In genomic region chr14:40958986-40959381, GRCm38 (mm10) we compare ENCODE assay signal across 8 mouse cellular contexts. TPM values are rescaled to one million over a fixed set of nuclear protein-coding genes. Genes with fewer than 3 reads are reported as not detected.
A peak's percentile ranks its signal among the peaks of the same experiment; 100 is the strongest.
DNase-seq lines count a peak whose midpoint lies in the region; ATAC-seq and TF ChIP-seq lines count a peak whose summit lies in the region.

No protein-coding gene starts in this region.

- intact Hi-C loops in gastrocnemius, postnatal 36 days (cut with DNase I) = no loop called here

- no peaks in the 10 kb centered on the region for H3K9me3 ChIP-seq in midbrain, embryonic 10.5 days (replicated peaks)
- no peaks in the 10 kb centered on the region for H3K9me3 ChIP-seq in midbrain, postnatal 0 days (ENCODE audit: low read length)

- no peak overlapping the region for H3K4me2 ChIP-seq in midbrain, postnatal 0 days (ENCODE audit: low read depth, low read length, poor library complexity, severe bottlenecking)

- 30% methylated on average over 2 of the region's 2 CpGs for WGBS in midbrain, embryonic 10.5 days
- 50% methylated on average over 2 of the region's 2 CpGs for WGBS in midbrain, postnatal 0 days

- peaks cover 90% of the 10 kb centered on the region for H3K4me1 ChIP-seq in midbrain, embryonic 10.5 days
- H3K4me1 ChIP-seq in midbrain, postnatal 0 days (ENCODE audit: insufficient read depth, low read length) = peaks cover 33% of the 10 kb centered on the region; the same call in 1 of the 2 replicates

- no peak for ATAC-seq in midbrain, postnatal 0 days (ENCODE audit: low FRiP score)
- ATAC-seq in granulocyte monocyte progenitor cell, adult 5-6 weeks (replicated peaks; ENCODE audit: poor library complexity, severe bottlenecking) = peak; percentile 2; the same call in 1 of the 2 replicates

- H3K9ac ChIP-seq in midbrain, postnatal 0 days (replicated peaks; ENCODE audit: low read length, poor library complexity, severe bottlenecking) = no peak overlapping the region

- H3K4me3 ChIP-seq in midbrain, embryonic 10.5 days = peak overlapping the region; percentile 9; the same call in 1 of the 2 replicates
- no peak overlapping the region for H3K4me3 ChIP-seq in midbrain, postnatal 0 days (ENCODE audit: low read depth, low read length)

- H3K36me3 ChIP-seq in midbrain, embryonic 10.5 days = no peaks in the 10 kb centered on the region
- no peaks in the 10 kb centered on the region for H3K36me3 ChIP-seq in midbrain, postnatal 0 days (ENCODE audit: insufficient read depth, low read length)

- no peak for DNase-seq in midbrain, embryonic 10.5 days (ENCODE audit: low spot score)
- DNase-seq in midbrain, postnatal 0 days (ENCODE audit: low spot score) = no peak
- DNase-seq in kidney, adult 18-20 months = peak; percentile 57
- peak; percentile 82 for DNase-seq in lung, postnatal 10 days
- peak; percentile 39 to 54 for DNase-seq in thymus, postnatal 36 days
- DNase-seq in ovary, postnatal 36 days (ENCODE audit: low spot score) = no peak
- no peak for DNase-seq in gastrocnemius, postnatal 36 days

- H3K27me3 ChIP-seq in midbrain, embryonic 10.5 days (ENCODE audit: low read depth, poor library complexity, severe bottlenecking) = no peaks in the 10 kb centered on the region
- H3K27me3 ChIP-seq in midbrain, postnatal 0 days (ENCODE audit: insufficient read depth, low read length) = no peaks in the 10 kb centered on the region

- H3K27ac ChIP-seq in midbrain, embryonic 10.5 days (replicated peaks) = peak overlapping the region; percentile 98
- H3K27ac ChIP-seq in midbrain, postnatal 0 days (ENCODE audit: low read depth, low read length) = no peak overlapping the region

- no peak for TF ChIP-seq CTCF in midbrain, postnatal 0 days (IDR thresholded peaks at IDR 0.05)

RNA-seq across cellular contexts. Expression of gene Tspan14, which starts 7.6 kb away (rescaled TPM):
- 90.6 and 101 TPM in 2 replicates for polyA plus RNA-seq in midbrain, embryonic 10.5 days (2016; fragmentation: Nextera tagmentation; extraction: Ambion mirVana)
- 31.2 and 31.8 TPM in 2 replicates for total RNA-seq in midbrain, postnatal 0 days (2014; rRNA removed)
- polyA plus RNA-seq in midbrain, postnatal 0 days (2015; fragmentation: Nextera tagmentation; extraction: Ambion mirVana) = 28.3 and 31.3 TPM in 2 replicates
- total RNA-seq in granulocyte monocyte progenitor cell, adult 5-6 weeks (2014; fragmentation: Nextera tagmentation) = 44.0 and 48.2 TPM in 2 replicates
- 37.8 and 40.1 TPM in 2 replicates for total RNA-seq in granulocyte monocyte progenitor cell, adult 5-6 weeks (2017)
- total RNA-seq in gastrocnemius, postnatal 36 days (2021) = 10 to 100 TPM; 11.5 to 12.1 TPM

RNA-seq across cellular contexts. Expression of gene Fam213a, which starts 54.6 kb away (rescaled TPM):
- polyA plus RNA-seq in midbrain, embryonic 10.5 days (2016; fragmentation: Nextera tagmentation; extraction: Ambion mirVana) = 45.4 and 46.5 TPM in 2 replicates
- total RNA-seq in midbrain, postnatal 0 days (2014; rRNA removed) = 50.0 and 66.3 TPM in 2 replicates
- polyA plus RNA-seq in midbrain, postnatal 0 days (2015; fragmentation: Nextera tagmentation; extraction: Ambion mirVana) = 110 and 124 TPM in 2 replicates
- 7.5 and 11.0 TPM in 2 replicates for total RNA-seq in granulocyte monocyte progenitor cell, adult 5-6 weeks (2014; fragmentation: Nextera tagmentation)
- total RNA-seq in granulocyte monocyte progenitor cell, adult 5-6 weeks (2017) = 10.6 and 11.6 TPM in 2 replicates
- 10 to 100 TPM; 13.1 to 19.1 TPM for total RNA-seq in gastrocnemius, postnatal 36 days (2021)

Comparison
In these comparisons a context has a peak if more than half of its experiments do, and no peak if none do; other contexts are left out.
1. DNase-seq: peak in kidney, adult 18-20 months (single experiment), lung, postnatal 10 days (single experiment) and thymus, postnatal 36 days (2 of 2); none in midbrain, embryonic 10.5 days (single experiment), midbrain, postnatal 0 days (single experiment), ovary, postnatal 36 days (single experiment) and gastrocnemius, postnatal 36 days (0 of 2).